Mouse (Mus musculus) liver, adult 2 months (tissue): ENCODE results near the gene Pde4d. TPM values are rescaled to one million over a fixed set of nuclear protein-coding genes. Genes with fewer than 3 reads are reported as not detected.

Source experiments
- DNase-seq: peaks from one replicate; pipeline ENCODE4 v3.0.0-alpha.2; 2011; ENCODE audit warnings: low read depth, low spot score; ENCODE audit errors: extremely low read depth
- H3K27ac ChIP-seq: fragments of 200-500 bp; replicated peaks from 2 replicates; pipeline ENCODE4 v1.5.1; 2012; ENCODE audit warnings: low read depth, mild to moderate bottlenecking, control low read depth, inconsistent platforms, low read length; ENCODE audit not compliant: insufficient read depth
- H3K27me3 ChIP-seq: fragments of 200-500 bp; 2 replicates; pipeline ENCODE4 v1.6.1; 2012; ENCODE audit warnings: mild to moderate bottlenecking, moderate library complexity, low read length, inconsistent platforms; ENCODE audit not compliant: control insufficient read depth, insufficient read depth
- H3K36me3 ChIP-seq: fragments of 200-500 bp; 2 replicates; pipeline ENCODE4 v1.6.1; 2012; ENCODE audit warnings: low read length, inconsistent platforms; ENCODE audit not compliant: control insufficient read depth, insufficient read depth
- H3K4me1 ChIP-seq: fragments of 200-500 bp; 2 replicates; pipeline ENCODE4 v1.6.1; 2011; ENCODE audit warnings: low read length; ENCODE audit not compliant: control insufficient read depth, insufficient read depth
- H3K4me3 ChIP-seq: fragments of 200-500 bp; 2 replicates; pipeline ENCODE4 v1.5.1; 2011; ENCODE audit warnings: low read depth, mild to moderate bottlenecking, control low read depth, low read length, moderate library complexity; ENCODE audit not compliant: insufficient read depth
- H3K79me2 ChIP-seq: fragments of 200-500 bp; 2 replicates; pipeline ENCODE4 v1.6.1; 2012; ENCODE audit warnings: inconsistent platforms, mild to moderate bottlenecking, low read length, moderate library complexity; ENCODE audit not compliant: control insufficient read depth, insufficient read depth
- H3K9ac ChIP-seq: fragments of 200-500 bp; 2 replicates; pipeline ENCODE4 v1.6.1; 2012; ENCODE audit warnings: low read depth, mild to moderate bottlenecking, control low read depth, inconsistent platforms, low read length
- CTCF ChIP-seq: fragments of 200-500 bp; IDR thresholded peaks from 2 replicates; pipeline ENCODE4 v1.5.1; 2011; ENCODE audit warnings: low read depth, low read length, control low read depth
- POLR2A ChIP-seq: fragments of 200-500 bp; IDR thresholded peaks from 2 replicates; pipeline ENCODE4 v1.6.1; 2011; ENCODE audit warnings: low read length, control low read depth; ENCODE audit not compliant: insufficient read depth; ENCODE audit errors: extremely low read depth
- WGBS: fragments of 180-500 bp; shearing (Covaris S2); methylation state at CpG from one replicate; pipeline ENCODE4 v1.1.7; 2018; 5-methylcytosine and 5-hydroxymethylcytosine counted together
- polyA plus RNA-seq: library from polyadenylated mRNA; depleted of rRNA; stranded (reverse); fragments of >200 nt; gene quantifications from 2 replicates; pipeline ENCODE4 v1.2.3, GENCODE M21; 2012
- total RNA-seq: library from RNA; depleted of rRNA; stranded (reverse); fragments of >200 nt; gene quantifications from 2 replicates; pipeline ENCODE4 v1.2.3, GENCODE M21; 2014

Gene Pde4d
- total and polyA plus RNA-seq, 2 experiments, result 2.3 to 13.6 TPM

DNA sequence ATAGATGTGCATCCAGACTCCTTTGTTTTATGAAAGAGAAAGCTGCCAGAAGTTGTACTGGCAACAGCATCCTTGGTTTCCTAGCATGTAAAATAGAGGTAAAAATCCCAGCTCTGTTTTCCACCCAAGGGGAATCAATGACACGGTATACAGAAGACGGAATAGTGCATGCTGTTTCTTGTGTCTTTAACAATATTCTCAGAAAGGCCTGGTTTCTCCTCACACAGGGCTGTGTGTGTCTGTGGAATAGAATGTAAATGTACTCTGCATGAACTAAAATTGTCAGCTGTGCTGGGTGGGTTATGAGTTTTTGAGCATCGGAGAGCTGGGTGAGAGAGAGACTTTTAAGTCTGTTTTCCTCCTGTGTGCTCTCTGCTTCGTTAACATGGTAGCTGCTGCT lies 74.8 kb downstream of the Pde4d start:
- DNase-seq, result no peak
- no peaks in the 10 kb centered on the region for H3K27me3 ChIP-seq
- TF ChIP-seq CTCF (no peak), POLR2A (no peak)
- no peak overlapping the region for H3K27ac ChIP-seq
- H3K9ac ChIP-seq, result no peak overlapping the region
- 88% methylated on average over 4 of the region's 4 CpGs for WGBS
- H3K4me1 ChIP-seq, result no peaks in the 10 kb centered on the region
- H3K36me3 ChIP-seq, result no peaks in the 10 kb centered on the region
- no peak overlapping the region for H3K4me3 ChIP-seq
- no peaks in the 10 kb centered on the region for H3K79me2 ChIP-seq

DNA sequence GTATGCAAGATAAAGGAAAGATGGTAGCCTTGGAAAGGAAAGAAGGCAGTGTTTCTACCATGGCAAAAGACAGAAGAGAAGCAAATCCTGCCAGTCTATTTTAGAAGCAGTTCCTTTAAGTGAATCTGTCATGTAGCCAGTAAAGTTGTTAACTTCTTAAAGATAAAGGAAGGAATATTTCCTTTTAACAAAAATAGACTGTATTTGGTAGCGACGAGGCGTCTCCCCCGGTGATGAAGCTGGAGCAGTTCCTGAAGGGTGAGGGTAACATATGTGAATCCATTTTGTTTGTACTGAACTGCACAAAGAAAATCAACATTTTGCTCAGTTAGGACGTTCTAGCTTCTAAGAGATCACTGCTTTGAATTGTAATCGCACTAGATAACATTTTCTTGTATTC lies 75.2 kb downstream of the Pde4d start:
- WGBS, result 70% methylated on average over 6 of the region's 6 CpGs
- no peak overlapping the region for H3K9ac ChIP-seq
- no peak for DNase-seq
- H3K4me3 ChIP-seq, result no peak overlapping the region
- no peaks in the 10 kb centered on the region for H3K79me2 ChIP-seq
- no peaks in the 10 kb centered on the region for H3K27me3 ChIP-seq
- TF ChIP-seq CTCF (no peak), POLR2A (no peak)
- H3K4me1 ChIP-seq, result no peaks in the 10 kb centered on the region
- no peak overlapping the region for H3K27ac ChIP-seq
- H3K36me3 ChIP-seq, result no peaks in the 10 kb centered on the region

DNA sequence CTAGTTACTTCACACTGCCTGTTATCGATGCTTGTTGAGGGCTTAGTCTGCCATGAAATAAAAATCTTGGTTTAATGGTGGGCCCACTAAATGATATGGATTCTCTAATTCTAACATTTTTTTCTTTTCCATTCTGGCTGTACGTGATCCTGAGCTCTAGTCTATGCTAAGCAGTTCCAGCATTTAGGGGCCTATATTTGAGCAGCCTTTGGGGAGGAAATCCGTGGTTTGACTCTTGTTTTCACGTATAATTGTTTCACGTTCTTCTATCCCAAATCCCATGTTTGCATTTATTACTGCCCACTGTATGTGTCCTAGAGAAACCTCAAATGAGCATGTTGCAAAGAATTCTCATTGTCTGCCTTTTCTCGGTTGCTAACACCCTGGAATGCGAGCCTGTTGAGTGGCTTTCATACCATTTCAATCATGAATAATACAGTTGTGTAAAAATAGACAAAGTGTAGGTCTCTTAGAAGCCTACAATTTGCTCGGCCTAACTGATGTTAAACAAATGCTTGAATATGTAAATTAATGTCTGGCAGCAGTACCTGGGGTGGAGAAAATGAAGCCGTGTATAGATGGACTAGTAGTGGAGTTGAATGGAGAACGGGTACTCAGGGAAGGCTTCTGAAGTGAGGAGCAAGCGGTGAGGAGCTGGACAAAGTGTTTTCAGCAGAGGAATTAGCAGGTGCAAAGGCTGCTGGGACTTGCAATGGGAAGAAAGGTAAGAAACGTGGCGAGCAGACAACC lies 76.7 kb downstream of the Pde4d start:
- no peak for DNase-seq
- Histone ChIP-seq H3K4me1 (no peaks in the 10 kb centered on the region), H3K27me3 (no peaks in the 10 kb centered on the region), H3K27ac (no peak overlapping the region), H3K4me3 (no peak overlapping the region), H3K79me2 (no peaks in the 10 kb centered on the region), H3K9ac (no peak overlapping the region), H3K36me3 (no peaks in the 10 kb centered on the region)
- 91% methylated on average over 13 of the region's 13 CpGs for WGBS
- TF ChIP-seq CTCF (no peak), POLR2A (no peak)

DNA sequence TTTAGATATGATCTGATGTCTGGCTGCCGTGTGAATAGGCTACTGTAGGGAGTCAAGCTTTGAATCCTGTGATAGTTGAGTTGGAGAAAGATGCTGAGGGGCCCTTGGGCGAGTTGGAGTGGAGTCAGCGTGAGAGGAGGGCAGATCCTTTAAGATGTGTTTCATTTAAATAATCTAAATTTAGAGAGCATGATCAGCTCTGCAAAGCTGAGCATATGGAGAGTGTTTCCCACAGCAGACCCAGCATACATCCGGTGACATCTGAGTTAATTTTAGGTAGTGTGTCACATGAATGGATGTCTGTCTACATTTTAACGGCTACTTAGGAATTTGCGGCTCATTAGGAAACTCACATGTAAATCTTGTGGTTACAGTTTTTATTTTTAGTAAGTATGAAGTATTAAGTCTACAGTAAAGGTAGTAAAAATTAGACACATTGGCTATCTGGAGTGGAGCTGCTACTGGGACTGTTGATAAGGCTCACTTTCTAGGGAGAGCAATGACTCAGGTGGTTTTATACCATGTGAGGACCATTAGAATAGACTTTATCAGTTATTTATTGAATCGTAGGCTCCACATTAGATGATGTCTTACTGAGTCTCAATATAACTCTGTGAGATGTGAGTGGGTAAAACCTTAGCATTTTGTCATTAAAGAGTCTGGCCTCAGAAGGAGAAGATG lies 77.5 kb downstream of the Pde4d start:
- DNase-seq, result no peak
- H3K36me3 ChIP-seq, result no peaks in the 10 kb centered on the region
- no peak for TF ChIP-seq POLR2A
- TF ChIP-seq CTCF, result no peak
- no peaks in the 10 kb centered on the region for H3K79me2 ChIP-seq
- H3K27me3 ChIP-seq, result no peaks in the 10 kb centered on the region
- H3K27ac ChIP-seq, result no peak overlapping the region
- no peak overlapping the region for H3K9ac ChIP-seq
- WGBS, result 92% methylated on average over 7 of the region's 7 CpGs
- no peak overlapping the region for H3K4me3 ChIP-seq
- no peaks in the 10 kb centered on the region for H3K4me1 ChIP-seq

DNA sequence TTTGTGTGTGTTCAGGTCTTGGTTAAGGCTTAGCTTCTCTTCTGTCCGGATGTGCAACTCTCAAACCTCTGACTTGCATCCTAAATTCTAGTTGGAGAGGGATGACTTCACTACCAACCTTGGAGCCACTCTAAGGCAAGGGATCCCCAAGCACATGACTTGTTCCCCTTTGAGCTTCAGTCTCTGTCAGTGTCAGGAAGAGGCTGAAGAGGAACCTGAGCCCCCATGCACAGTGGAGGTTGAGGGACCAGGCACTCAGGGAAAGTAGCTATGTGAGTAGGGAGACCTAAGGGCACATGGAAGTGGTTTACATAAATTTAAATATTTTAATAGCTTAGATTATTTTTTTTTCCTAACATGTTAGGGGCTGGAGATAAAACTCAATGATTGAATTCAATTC lies 78.6 kb downstream of the Pde4d start:
- WGBS, result 79% methylated on average over 1 of the region's 1 CpGs
- Histone ChIP-seq H3K27me3 (no peaks in the 10 kb centered on the region), H3K36me3 (no peaks in the 10 kb centered on the region), H3K79me2 (no peaks in the 10 kb centered on the region), H3K4me1 (no peaks in the 10 kb centered on the region), H3K4me3 (no peak overlapping the region), H3K27ac (no peak overlapping the region), H3K9ac (no peak overlapping the region)
- TF ChIP-seq POLR2A (no peak), CTCF (no peak)
- no peak for DNase-seq

DNA sequence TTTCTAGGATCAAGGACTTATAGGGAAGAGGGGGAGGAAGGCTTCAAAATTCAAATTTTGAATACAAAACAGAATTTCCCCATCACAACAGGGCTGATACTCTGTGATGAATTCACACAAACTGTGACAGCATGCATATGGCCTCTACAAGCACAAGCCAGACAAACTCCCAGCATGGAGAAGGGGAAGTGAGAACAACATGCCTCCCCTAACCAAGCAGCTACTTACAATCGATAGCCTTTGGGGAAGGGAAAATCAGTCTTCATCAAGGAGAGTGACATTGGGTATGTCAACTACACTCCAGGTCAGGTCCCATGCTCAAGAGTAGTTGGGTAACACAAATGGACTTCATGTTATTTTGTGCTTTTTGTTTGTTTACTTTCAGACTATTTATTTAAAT lies 83.1 kb downstream of the Pde4d start:
- H3K36me3 ChIP-seq, result no peaks in the 10 kb centered on the region
- 83% methylated on average over 1 of the region's 1 CpGs for WGBS
- DNase-seq, result no peak
- no peaks in the 10 kb centered on the region for H3K79me2 ChIP-seq
- no peak overlapping the region for H3K9ac ChIP-seq
- no peak overlapping the region for H3K4me3 ChIP-seq
- peaks cover 2% of the 10 kb centered on the region; the same call in 1 of the 2 replicates for H3K4me1 ChIP-seq
- H3K27me3 ChIP-seq, result no peaks in the 10 kb centered on the region
- no peak overlapping the region for H3K27ac ChIP-seq
- TF ChIP-seq CTCF, result no peak
- TF ChIP-seq POLR2A, result no peak
